Mouse (Mus musculus) left cerebral cortex, postnatal 25 days (tissue): ENCODE measurements around the gene Cryl1. TPM values are rescaled to one million over a fixed set of nuclear protein-coding genes. Genes with fewer than 3 reads are reported as not detected.
A peak's percentile ranks its signal among the peaks of the same experiment; 100 is the strongest.

Experiments used
- DNase-seq, 2 experiments: peaks; one replicate each; pipeline ENCODE4 v3.0.0; 2022; ENCODE audit warnings: low spot score in 2 of 2, mixed read lengths in 1 of 2
- intact Hi-C: fragments of 180-260 bp; cut with DNase I; formaldehyde crosslinking; loops from one replicate; pipeline ENCODE4 v1.15.1; 2025
- total RNA-seq, 2 experiments: library from RNA; stranded (reverse); gene quantifications; 2 replicates each; pipeline ENCODE4 v1.2.3; 2021

The Cryl1 gene
- 10 to 100 TPM; 15.9 to 17.5 TPM for total RNA-seq

DNA sequence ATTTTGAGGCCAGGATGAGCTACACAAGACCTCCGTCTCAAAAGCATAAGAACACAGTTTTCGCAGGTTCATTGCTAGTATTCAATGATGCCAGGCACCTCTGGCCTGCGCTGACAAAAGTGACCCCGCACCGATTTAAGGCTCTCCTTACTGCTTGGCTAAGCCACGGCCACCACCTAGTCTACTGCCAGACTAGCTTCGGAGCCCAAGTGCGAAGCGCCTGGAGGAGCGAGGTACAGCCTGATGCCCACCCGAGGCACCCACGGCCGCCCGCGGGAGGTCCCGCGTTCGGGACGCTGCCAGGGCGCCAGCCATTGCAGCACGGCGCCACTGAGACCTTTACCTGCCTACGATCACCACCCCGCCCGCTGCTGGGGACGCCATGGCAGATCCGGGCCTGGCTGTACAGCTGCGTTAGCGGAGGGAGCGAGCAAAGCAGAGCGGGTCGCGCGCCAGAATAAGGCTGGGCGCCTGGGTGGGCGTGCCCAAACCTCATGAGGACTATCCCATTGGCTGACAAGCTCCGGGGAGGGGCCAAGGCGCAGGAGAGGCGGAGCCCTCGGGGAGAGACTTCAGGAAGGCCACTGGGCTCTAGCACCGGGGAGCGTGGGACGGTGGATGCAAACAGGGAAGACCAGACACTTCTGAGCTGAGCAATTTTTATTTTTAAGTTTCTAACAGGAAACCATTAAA is at the start of gene Cryl1:
Gene Cryl1, minus strand, starts transcription at position 465 of the 693 bp plus-strand sequence.
- intact Hi-C loops, result loop anchor here (2.0 kb wide), 1 partner anchor 27 kb away; the partner anchor contains the start of gene Ift88
- peak; percentile 93 to 97 for DNase-seq

DNA sequence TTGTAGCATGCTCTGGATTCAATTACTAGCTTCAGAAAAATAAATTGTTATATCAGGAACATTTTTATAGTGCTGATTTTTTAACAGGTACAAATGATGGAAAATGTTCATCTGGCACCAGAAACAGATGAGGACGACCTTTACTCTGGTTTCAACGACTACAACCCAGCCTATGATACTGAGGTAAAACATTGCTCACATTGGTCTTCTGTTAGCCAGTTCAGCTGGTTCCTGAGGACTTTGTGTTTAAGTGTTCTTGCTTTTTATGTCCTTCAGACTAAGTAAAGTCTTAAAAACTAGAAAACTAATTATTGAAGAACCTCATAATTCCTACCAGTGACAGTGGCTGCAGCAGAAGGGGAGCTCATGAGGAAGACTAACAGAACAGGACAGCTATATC is 32.1 kb upstream of the Cryl1 start:
- intact Hi-C loops, result no loop called here
- DNase-seq, result no peak

- intact Hi-C loops, result loop anchor here (2.0 kb wide), 1 partner anchor 25 kb away; the partner anchor contains the start of gene Cryl1
Measured at GRCm38 (mm10) chr14:57424212-57424561, 25.9 kb upstream of the Cryl1 start.

DNA sequence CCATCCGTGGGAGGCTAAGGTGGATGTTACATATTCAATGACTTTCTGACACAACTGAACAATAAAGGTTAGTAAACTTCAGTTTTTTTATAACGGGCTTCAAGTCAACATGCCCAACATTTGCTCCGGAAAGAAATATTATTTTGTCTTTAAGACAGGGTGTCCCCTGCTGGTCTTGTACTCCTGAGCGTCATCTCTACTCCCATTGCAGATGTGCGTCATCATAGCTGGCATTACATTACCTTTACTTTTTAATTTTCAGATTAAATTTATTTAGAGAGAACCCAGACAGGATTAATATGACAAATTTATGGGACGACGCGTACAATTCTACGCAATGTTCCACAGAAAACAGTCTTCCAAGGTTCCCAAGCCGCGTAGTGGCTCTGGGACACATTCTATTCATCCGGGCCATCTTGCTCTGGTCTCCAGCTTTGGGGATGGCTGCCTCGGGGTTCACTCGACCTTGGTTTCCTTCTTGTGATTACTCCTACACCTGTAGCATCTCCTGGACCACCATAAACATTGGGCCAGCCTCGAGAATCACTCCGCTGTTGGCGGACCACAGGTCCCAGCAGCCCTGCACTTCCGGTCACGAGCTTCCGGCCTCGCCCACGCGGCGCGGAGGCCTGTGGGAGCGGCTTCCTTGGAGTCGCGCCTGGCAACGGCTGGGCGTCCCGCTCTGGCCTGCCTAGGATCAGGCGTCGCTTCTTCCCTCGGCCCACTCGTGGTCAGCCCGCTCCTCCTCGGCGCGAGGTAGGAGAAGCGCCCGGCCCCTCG is 25.3 kb upstream of the Cryl1 start, which contains the start of gene Ift88:
Gene Ift88, plus strand, starts transcription at position 631 of the 780 bp plus-strand sequence.
- peak; percentile 97 for DNase-seq
- intact Hi-C loops, result loop anchor here (2.0 kb wide), 1 partner anchor 25 kb away; the partner anchor contains the start of gene Cryl1

More at GRCm38 (mm10) chr14:57424212-57424561, 25.9 kb upstream of the Cryl1 start:
- DNase-seq, result no peak

- DNase-seq, result no peak
- intact Hi-C loops, result no loop called here
Measured at GRCm38 (mm10) chr14:57417187-57417586, 18.9 kb upstream of the Cryl1 start.

- intact Hi-C loops, result no loop called here
- peak; percentile 19 to 67 for DNase-seq
Measured at GRCm38 (mm10) chr14:57412166-57412565, 13.8 kb upstream of the Cryl1 start.

- intact Hi-C loops, result loop anchor here (5.0 to 10.0 kb wide), 3 partner anchors 302 to 444 kb away; no protein-coding TSS in a partner anchor
- DNase-seq, result no peak
Measured at GRCm38 (mm10) chr14:57409106-57409505, 10.8 kb upstream of the Cryl1 start.

DNA sequence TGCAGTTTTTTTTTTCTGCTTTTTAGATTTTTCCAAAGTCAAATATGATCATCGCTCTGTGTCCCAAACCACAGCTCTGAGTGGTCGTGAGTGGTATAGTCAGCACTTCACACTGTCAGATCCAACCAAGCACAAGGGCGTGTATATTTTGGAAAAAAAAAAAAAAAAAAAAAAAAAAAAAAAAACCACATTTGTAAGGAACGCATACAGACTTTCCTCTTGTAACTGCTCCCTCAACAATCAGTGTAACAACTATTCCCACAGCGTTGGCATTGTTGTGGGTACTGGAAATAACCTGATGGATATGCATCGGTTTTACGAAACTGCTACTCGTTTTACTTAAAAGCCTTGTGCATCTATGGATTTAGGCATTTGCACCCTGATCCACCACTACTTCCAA is 9.8 kb upstream of the Cryl1 start:
- intact Hi-C loops, result loop anchor here (1.0 to 10.0 kb wide), 4 partner anchors 36 to 443 kb away; no protein-coding TSS in a partner anchor
- no peak for DNase-seq

GRCm38 (mm10) chr14:57407039-57407987 is 9.0 kb upstream of the Cryl1 start:
- intact Hi-C loops, result loop anchor here (5.0 to 10.0 kb wide), 3 partner anchors 300 to 443 kb away; no protein-coding TSS in a partner anchor
- peak in 1 of 2 experiments; percentile 15 for DNase-seq

GRCm38 (mm10) chr14:57402815-57403214 is 4.5 kb upstream of the Cryl1 start:
- intact Hi-C loops, result loop anchor here (10.0 kb wide), 1 partner anchor 438 kb away; no protein-coding TSS in a partner anchor
- DNase-seq, result no peak

DNA sequence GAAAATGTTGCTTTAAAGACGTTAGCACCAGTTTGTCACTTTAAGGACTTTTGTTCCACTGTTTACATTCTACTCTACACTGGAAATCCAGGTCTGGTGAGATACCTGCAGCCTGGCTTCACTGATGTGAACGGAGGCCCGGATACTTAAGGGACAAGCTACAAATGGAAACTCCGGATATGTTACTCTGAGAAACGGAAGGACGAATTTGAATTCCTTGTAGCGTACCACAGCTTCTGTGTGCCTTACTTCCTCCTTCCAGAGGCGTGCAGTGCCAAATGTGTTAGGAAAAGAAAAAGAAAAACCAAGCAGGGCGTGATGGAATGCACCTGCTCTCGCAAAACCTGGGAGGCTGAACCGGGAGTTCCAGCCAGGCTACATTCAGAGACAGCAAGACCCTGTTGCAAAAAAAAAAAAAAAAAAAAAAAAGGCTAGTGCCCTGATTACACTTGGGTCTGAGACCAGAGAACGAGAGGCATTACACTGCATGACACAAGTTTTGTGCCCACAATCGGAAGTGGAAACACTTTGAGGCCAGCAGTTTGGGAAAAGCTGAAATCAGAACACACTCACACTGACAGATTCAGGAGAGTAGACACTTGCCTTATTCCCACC is 591 bp upstream of the Cryl1 start:
- intact Hi-C loops, result loop anchor here (2.0 kb wide), 1 partner anchor 26 kb away; the partner anchor contains the start of gene Ift88
- peak in 1 of 2 experiments; percentile 37 for DNase-seq

DNA sequence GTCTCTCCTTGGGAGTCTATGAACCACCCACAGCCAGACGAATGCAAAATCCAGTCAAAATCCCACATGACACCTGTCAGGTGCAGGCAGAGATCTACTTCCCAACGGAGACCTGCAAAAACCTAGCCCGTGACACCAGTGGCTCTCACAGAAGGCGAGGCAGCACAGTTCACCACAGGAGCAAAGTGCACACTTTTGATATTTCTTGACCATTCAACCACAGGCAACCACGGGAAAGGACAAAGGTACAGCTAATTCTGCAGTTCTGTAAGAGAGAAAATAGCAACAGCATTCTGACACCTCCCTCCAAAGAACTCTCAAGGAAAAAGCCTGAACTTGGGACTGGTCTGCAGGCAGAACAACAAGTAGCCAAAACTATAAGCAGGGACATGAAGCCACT is 1.1 kb downstream of the Cryl1 start:
- no peak for DNase-seq
- intact Hi-C loops, result no loop called here

DNA sequence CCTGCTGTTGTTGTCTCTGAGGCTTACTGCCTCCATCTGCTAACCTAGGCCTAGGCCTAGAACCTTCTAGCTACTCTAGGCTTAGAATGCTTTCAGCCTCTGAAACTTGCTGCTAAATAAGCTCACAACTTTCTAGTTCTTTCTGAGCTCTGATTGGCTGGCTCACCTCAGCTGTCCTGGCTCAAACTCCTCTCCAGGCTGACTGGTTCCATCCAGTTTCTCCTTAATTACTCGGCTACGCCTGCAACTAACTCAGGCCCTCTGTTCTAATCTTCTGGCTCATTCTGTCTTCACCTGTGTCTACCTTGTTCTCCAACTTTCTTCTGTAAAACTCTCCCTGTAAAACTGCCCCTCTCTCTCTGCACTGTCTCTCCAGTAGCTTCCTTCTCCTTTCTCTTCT is 2.9 kb downstream of the Cryl1 start:
- DNase-seq, result no peak
- intact Hi-C loops, result no loop called here

- DNase-seq, result no peak
- intact Hi-C loops, result no loop called here
Measured at GRCm38 (mm10) chr14:57392278-57392677, 6.1 kb downstream of the Cryl1 start.

- intact Hi-C loops, result no loop called here
- no peak for DNase-seq
Measured at GRCm38 (mm10) chr14:57391621-57392020, 6.7 kb downstream of the Cryl1 start.

DNA sequence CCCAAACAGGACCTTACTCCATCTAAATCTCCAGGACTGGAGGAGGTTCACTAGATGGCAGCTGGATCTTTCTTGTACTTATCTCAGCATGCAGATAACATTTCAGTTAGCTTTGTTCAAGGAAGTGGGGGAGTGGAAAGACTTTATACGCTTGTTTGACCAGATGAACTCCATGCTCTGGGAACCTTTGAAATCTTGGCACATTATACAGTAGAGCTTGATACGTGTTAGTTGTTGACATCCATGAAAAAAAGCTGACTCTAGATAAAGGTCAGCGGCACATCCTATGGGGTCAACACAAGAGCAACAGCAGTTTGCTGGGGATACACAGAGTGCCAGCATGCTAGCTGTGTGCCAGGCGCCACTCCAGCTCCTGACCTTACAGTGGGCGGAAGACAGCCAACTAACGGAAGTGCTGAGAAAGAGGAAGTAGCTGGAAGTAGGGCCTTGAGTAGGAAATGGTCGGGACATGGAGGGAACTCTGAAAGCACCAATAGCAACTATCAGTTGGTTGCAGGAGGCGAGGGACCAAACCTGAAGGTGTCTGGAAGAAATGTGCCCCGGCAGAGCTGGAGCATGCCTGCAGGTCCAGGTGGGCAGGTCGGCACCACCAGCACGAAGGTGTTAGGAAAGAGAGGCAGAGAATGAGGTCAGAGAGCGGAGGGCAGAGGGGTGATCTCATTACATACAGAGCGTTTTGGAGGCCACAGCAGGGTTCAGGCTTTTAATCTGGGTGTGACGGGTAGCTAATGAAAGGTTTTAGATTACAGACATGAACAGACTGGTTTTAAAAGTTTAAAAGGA is 11.4 kb downstream of the Cryl1 start:
- DNase-seq, result no peak
- intact Hi-C loops, result no loop called here

GRCm38 (mm10) chr14:57385667-57386066 is 12.7 kb downstream of the Cryl1 start:
- DNase-seq, result no peak
- intact Hi-C loops, result no loop called here

DNA sequence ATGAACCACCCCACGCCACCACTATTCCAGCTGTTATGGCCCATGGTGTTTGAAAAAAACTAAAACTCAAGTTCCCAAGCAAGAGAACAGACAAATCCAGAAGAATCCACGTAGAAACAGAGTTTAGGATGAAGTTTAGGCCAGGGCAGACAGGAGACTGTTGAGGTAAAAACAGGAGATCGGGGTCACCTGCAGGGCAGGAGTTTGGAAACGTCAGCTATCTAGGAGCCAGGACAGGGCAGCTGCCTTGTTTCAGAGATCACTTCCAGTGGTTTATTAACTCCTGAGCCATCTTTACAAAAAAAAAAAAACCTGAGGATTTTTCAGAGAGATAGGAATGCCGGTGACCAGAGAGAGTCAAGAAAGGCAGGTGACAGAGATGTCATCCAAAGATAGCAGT is 20.8 kb downstream of the Cryl1 start:
- intact Hi-C loops, result loop anchor here (10.0 kb wide), 1 partner anchor 1737 kb away; no protein-coding TSS in a partner anchor
- no peak for DNase-seq
